Mouse (Mus musculus) stomach, postnatal 0 days (tissue): ENCODE measurements at regions not wholly inside any gene's neighbourhood (a gene's known extent, or its start where the extent isn't known, plus 50 kb on each side); places are given as distances from the start of the nearest gene placed in this dataset.

ENCODE experiments used
- CTCF ChIP-seq: IDR thresholded peaks from 2 replicates; pipeline ENCODE4 v1.5.1; 2016; ENCODE audit warnings: antibody characterized with exemption, low read depth, mild to moderate bottlenecking, moderate library complexity
- EP300 ChIP-seq: optimal IDR thresholded peaks from 2 replicates; pipeline ENCODE3; 2016; ENCODE audit warnings: antibody characterized with exemption

- TF ChIP-seq EP300 (no peak), CTCF (no peak)
These were observed 86.7 kb downstream of the Gm826 start for GRCm38 (mm10) chr2:160247286-160247685.
